Mouse (Mus musculus): ENCODE results near the gene Carmil2.

GRCm38 (mm10) chr8:105709317-105709716, 23.2 kb downstream of the Carmil2 start:
- TF ChIP-seq CTCF (IDR thresholded peaks at IDR 0.05), result no peak
- TF ChIP-seq EP300 (IDR thresholded peaks at IDR 0.05), result no peak

Measured in lung, postnatal 0 days (tissue).